Mouse (Mus musculus) kidney, postnatal 4 days (tissue): ENCODE data around the gene 4933424G06Rik.

Source experiments
- DNase-seq, 2 experiments: peaks; one replicate each; pipeline ENCODE4 v3.0.0; 2021; ENCODE audit warnings: mixed read lengths in 2 of 2

Gene 4933424G06Rik

DNA sequence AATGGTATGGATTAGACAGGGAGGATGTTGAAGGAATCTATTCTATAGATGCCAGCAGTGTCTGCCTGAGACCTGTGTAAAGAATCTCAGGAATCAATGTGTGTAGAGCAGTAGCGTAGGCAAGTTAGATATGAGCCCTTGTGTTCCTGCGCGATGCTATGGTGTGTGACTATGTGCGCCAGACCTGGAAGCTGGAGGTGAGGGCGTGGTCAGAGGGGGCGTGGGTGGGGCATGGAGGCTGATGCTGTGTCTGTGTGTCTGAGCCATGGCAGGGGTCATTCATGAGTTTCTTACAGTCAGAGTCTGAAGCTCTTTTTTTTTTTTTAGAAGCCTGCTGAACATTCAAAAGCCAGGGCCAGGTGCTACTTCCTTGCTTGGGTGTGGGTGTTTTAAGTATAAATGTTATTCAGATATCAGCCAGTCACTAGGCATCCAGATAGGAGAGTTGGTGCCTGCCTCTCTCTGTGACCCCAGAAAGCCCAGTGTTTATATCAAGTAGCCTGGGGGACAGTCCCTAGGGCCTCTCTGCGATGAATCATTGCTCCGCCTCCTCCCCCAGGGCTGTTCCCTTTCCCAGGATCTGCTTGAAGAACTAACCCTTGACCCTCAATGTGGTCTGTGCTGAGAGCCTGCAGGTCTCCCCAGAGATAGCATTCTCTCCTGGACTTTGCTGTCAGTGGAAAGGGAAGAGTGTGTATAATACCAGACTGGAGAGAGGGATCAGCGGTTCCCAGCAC, 62.4 kb downstream of the 4933424G06Rik start:
- DNase-seq, result no peak

DNA sequence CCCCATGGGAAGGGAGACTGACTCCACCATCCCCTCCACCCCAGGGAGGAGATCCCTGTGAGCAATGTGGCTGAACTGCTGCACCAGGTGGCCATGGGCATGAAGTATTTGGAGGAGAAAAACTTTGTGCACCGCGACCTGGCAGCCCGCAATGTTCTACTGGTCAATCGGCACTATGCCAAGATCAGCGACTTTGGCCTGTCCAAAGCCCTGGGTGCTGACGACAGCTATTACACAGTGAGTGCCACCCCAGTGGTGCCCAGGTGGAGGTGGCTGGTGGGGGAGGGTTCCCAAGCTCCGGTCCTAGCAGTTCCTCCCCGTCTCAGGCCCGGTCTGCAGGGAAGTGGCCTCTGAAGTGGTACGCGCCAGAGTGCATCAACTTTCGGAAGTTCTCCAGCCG, 70.8 kb downstream of the 4933424G06Rik start:
- no peak for DNase-seq

- peak; percentile 49 to 62 for DNase-seq
Measured at GRCm38 (mm10) chr1:36782476-36782875, 72.5 kb downstream of the 4933424G06Rik start.

DNA sequence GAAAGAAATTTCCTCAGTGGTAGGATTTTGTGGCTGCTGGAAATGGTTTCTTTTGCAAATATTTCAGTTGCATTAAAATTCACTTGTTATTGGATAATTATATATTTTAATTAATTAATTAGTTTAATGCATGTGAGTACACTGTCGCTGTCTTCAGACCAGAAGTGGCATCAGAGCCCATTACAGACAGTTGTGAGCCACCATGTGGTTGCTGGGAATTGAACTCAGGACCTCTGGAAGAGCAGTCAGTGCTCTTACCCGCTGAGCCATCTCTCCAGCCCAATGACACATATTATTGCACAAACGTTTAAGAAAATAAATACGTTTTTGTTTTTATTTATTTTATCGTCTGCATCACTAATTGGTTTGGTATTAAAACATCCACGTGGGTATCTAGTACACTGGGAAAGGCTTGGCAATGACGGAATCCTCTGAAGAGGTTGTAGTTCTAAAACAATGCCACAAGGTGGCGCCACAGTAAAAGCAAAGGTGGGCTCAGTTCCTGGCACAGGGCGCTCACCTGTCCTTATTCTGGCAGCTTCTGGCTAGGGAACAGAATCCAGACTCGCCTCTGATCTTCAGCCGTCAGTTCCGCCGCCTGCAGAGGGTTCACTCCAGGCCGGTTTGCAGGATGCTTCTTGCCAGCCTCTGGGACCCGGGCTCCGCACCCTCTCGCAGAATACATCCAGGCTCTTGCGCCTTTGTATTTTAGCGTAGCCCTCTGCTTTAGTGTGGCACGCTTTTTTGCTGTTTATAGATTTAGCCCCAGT, 74.6 kb downstream of the 4933424G06Rik start:
- peak; percentile 82 to 84 for DNase-seq

GRCm38 (mm10) chr1:36785238-36785641, 75.3 kb downstream of the 4933424G06Rik start:
- peak; percentile 65 to 74 for DNase-seq

- no peak for DNase-seq
Measured at GRCm38 (mm10) chr1:36786377-36786776, 76.4 kb downstream of the 4933424G06Rik start.

DNA sequence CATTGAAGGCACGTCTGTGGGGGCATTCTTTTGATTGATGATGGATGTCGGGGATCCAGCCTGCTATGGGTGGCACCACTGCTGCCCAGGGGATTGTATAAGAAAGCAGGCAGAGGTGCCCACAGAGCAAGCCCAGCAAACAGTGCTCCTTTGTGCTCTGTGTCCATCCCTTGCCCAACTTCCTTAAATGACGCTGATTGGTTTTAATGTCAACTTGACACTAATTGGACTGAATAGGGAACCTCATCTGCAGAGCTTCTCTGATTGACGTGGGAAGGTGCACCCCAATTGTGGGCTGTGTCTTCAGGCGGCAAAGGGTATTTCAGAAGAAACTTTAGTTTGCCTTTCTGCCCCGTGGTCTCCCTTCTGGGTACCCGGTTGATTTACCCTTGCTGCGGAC, 79.5 kb downstream of the 4933424G06Rik start:
- DNase-seq, result no peak

DNA sequence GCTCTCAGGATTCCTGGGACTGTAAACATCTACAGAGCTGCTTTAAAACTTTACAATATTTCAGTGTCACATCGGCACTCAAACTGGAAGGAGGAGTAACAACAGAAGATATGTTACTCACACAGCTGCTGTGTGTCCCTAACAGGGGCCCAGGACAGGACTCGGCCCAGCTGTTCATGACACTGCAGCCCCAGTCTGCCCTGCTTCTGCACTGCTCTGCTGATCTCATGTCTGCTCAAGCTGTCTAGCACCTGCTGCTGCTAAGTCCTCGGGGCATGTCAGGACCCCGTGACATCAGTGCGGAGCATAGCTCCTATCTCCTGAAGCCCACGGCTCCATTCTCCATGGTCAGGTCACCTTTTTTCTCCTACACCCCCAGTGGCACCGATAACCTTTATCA, 86.8 kb downstream of the 4933424G06Rik start:
- peak in 1 of 2 experiments; percentile 33 for DNase-seq

GRCm38 (mm10) chr1:36797481-36797880, 87.5 kb downstream of the 4933424G06Rik start:
- peak in 1 of 2 experiments; percentile 12 for DNase-seq

GRCm38 (mm10) chr1:36800379-36801011, 90.5 kb downstream of the 4933424G06Rik start:
- no peak for DNase-seq

DNA sequence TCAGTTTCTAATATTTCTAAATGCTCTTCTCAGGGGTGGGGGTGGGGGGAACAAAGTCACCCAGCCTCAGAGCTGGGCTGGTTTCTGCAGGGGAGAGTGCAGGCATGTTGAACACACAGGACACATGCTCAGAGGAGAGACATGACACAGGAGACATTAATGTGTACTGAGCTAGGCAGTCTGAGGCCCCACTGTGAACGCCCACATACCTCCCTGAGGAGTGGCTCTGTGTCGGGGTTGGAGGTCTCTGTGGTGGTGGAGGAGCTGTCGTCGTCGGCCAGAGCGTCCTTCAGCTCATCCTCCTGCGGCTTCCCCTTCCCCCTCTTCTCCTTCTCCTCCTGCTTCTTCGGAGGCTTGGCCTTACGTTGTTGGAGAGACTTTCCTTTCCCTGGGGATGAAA, 94.3 kb downstream of the 4933424G06Rik start:
- no peak for DNase-seq

DNA sequence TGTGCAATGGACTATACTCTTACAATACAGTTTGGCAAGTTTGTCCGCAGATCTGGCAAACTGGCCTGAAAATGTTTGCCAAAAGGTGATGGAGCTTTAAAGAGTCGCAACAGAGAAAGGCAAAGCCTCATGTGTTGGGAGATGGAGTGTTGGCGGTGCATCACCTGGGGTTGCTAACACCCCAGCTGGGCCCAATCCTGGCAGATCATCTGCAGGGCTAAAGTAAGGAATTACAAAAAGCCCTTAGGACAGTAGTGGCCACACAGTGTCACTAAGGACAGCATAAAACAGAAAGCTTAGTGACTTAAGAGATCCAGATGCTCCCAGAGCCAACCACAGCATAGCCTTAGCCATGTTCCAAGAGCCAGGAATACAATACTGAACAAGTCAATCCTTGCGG, 94.9 kb downstream of the 4933424G06Rik start:
- DNase-seq, result no peak

DNA sequence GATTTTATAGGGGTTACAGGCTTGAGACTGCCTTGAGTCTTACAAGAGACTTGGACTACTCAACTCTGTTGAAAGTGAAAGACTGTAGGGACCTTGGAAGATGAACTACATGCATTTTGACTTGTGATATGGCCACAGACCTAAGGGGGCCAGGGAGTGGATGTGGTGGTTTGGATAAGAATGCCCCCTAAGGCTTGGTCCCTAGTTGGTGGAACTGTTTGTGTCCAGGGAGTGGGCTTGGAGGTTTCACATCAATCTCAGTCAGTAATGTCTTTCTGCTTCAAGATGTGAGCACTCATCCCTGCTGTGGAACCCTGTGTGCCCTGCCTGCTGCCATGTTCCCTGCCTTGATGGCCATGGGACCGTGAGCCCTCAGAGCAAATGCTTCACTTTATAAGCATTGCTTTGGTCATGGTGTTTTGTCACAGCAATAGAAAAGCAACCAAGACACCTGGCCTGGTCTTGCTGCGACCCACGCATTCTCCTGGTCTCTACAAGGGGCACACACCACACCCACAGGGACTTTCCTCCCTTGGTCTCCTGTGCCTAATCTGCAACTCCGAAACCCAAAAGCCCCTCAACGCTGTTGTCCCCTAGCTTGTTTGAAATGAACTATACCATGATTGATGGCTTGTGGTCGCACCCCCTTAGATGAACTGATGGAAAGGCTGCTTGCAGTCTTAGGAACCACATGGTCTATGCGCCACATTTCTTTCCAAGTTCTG, 96.4 kb downstream of the 4933424G06Rik start:
- no peak for DNase-seq

GRCm38 (mm10) chr1:36807086-36807485, 97.1 kb downstream of the 4933424G06Rik start:
- no peak for DNase-seq
